Mouse (Mus musculus) liver, postnatal 0 days (tissue): Measurements from ENCODE around the gene Krtap1-4.
"Not testable (repeated sequence)": the region's sequence is repeated elsewhere in the genome, so short reads cannot be mapped to it uniquely, and the experiment has no call there.

Experiments
- CTCF ChIP-seq: sonication (generic); IDR thresholded peaks from 2 replicates; pipeline ENCODE4 v1.5.1; 2016; ENCODE audit warnings: antibody characterized with exemption, low read depth
- EP300 ChIP-seq: IDR thresholded peaks from 2 replicates; pipeline ENCODE4 v1.6.1; 2016; ENCODE audit warnings: antibody characterized with exemption, low read depth, mild to moderate bottlenecking

GRCm38 (mm10) chr11:99603208-99603607 lies 19.8 kb upstream of the Krtap1-4 start, which contains the start of gene Gm11938:
- TF ChIP-seq CTCF, EP300: not testable (repeated sequence)
